Mouse (Mus musculus) erythroblast, embryonic 14.5 days (primary cell): ENCODE results near the gene Muc13.

Source experiments
- GATA1 ChIP-seq: IDR thresholded peaks from 2 replicates; pipeline ENCODE4 v1.6.1; 2012; ENCODE audit warnings: low read length, inconsistent platforms, mixed read lengths
- TAL1 ChIP-seq: IDR thresholded peaks from 3 replicates; pipeline ENCODE4 v1.6.1; 2012; ENCODE audit warnings: low read length, inconsistent platforms, mixed read lengths

GRCm38 (mm10) chr16:33820269-33821178, 26.7 kb downstream of the Muc13 start:
- no peak for TF ChIP-seq GATA1
- no peak for TF ChIP-seq TAL1
